Mouse (Mus musculus) kidney, embryonic 15.5 days (tissue): Measurements from ENCODE around the gene Ptpro. TPM values are rescaled to one million over a fixed set of nuclear protein-coding genes. Genes with fewer than 3 reads are reported as not detected.

Experiments used
- ATAC-seq: fragments of 200-750 bp; cut with Nextera tagmentation; replicated peaks from 2 replicates; pipeline ENCODE4 v1.8.0; 2017; ENCODE audit warnings: moderate TSS enrichment; ENCODE audit not compliant: low FRiP score
- H3K27ac ChIP-seq: fragments of 300-500 bp; sonication (generic); 2 replicates; pipeline ENCODE4 v1.5.1; 2015; ENCODE audit warnings: mild to moderate bottlenecking, inconsistent platforms
- H3K27me3 ChIP-seq: fragments of 300-500 bp; sonication (generic); 2 replicates; pipeline ENCODE4 v1.6.1; 2015; ENCODE audit warnings: inconsistent platforms
- H3K36me3 ChIP-seq: fragments of 300-500 bp; sonication (generic); 2 replicates; pipeline ENCODE4 v1.6.1; 2015; ENCODE audit warnings: inconsistent platforms
- H3K4me1 ChIP-seq: fragments of 300-500 bp; sonication (generic); 2 replicates; pipeline ENCODE4 v1.6.1; 2015; ENCODE audit warnings: inconsistent platforms
- H3K4me2 ChIP-seq: fragments of 300-500 bp; sonication (generic); 2 replicates; pipeline ENCODE4 v1.6.1; 2015; ENCODE audit warnings: moderate library complexity, mild to moderate bottlenecking, inconsistent platforms
- H3K4me3 ChIP-seq: fragments of 300-500 bp; sonication (generic); replicated peaks from 2 replicates; pipeline ENCODE4 v1.5.1; 2015; ENCODE audit warnings: mild to moderate bottlenecking, inconsistent platforms
- H3K9ac ChIP-seq: fragments of 300-500 bp; sonication (generic); 2 replicates; pipeline ENCODE4 v1.6.1; 2015; ENCODE audit warnings: mild to moderate bottlenecking, inconsistent platforms
- H3K9me3 ChIP-seq: fragments of 300-500 bp; sonication (generic); replicated peaks from 2 replicates; pipeline ENCODE4 v1.6.1; 2016; ENCODE audit warnings: inconsistent platforms
- WGBS: fragments of 180-500 bp; shearing (Covaris S2); methylation state at CpG from one replicate; pipeline ENCODE4 v1.1.7; 2015; ENCODE audit warnings: mixed read lengths; 5-methylcytosine and 5-hydroxymethylcytosine counted together
- polyA plus RNA-seq: library from polyadenylated mRNA; unstranded; fragments of >200 nt; fragmentation: Nextera tagmentation; extraction: Ambion mirVana; gene quantifications from 2 replicates; pipeline ENCODE4 v1.2.1, GENCODE M21; 2015

The Ptpro gene
- 14.9 and 15.9 TPM in 2 replicates for polyA plus RNA-seq

- H3K36me3 ChIP-seq, result no peaks in the 10 kb centered on the region
- ATAC-seq, result peak; percentile 80
- peak within 1 kb of the TSS; percentile 6; the same call in 1 of the 2 replicates for H3K9ac ChIP-seq
- peak within 1 kb of the TSS; percentile 48 for H3K4me3 ChIP-seq
- H3K4me2 ChIP-seq, result peak within 1 kb of the TSS; percentile 82
- H3K27me3 ChIP-seq, result peaks cover 30% of the 10 kb centered on the region
- no peaks in the 10 kb centered on the region for H3K9me3 ChIP-seq
- H3K4me1 ChIP-seq, result peaks cover 12% of the 10 kb centered on the region
- no peak within 1 kb of the TSS for H3K27ac ChIP-seq
- WGBS, result under 1% methylated on average over 53 of the region's 53 CpGs
Observed at GRCm38 (mm10) chr6:137252194-137252886, at the start of gene Ptpro. Ptpro (plus strand) TSS chr6:137252319.

GRCm38 (mm10) chr6:137202661-137203060 lies 49.5 kb upstream of the Ptpro start:
- H3K27ac ChIP-seq, result no peak overlapping the region
- no peaks in the 10 kb centered on the region for H3K27me3 ChIP-seq
- no peak overlapping the region for H3K4me3 ChIP-seq
- H3K4me2 ChIP-seq, result no peak overlapping the region
- H3K4me1 ChIP-seq, result 0 out of 2 replicates have a peak, but pooled peaks cover 3% of the 10 kb centered on the region
- H3K9me3 ChIP-seq, result no peaks in the 10 kb centered on the region
- WGBS, result 87% methylated on average over 4 of the region's 4 CpGs
- no peak overlapping the region for H3K9ac ChIP-seq
- no peaks in the 10 kb centered on the region for H3K36me3 ChIP-seq
- no peak for ATAC-seq

GRCm38 (mm10) chr6:137205662-137206400 lies 46.3 kb upstream of the Ptpro start:
- 62% methylated on average over 11 of the region's 11 CpGs for WGBS
- no peak overlapping the region for H3K9ac ChIP-seq
- no peak overlapping the region for H3K4me2 ChIP-seq
- no peak for ATAC-seq
- H3K4me1 ChIP-seq, result 0 out of 2 replicates have a peak, but pooled peaks cover 3% of the 10 kb centered on the region
- H3K36me3 ChIP-seq, result no peaks in the 10 kb centered on the region
- H3K9me3 ChIP-seq, result no peaks in the 10 kb centered on the region
- H3K27ac ChIP-seq, result no peak overlapping the region
- no peak overlapping the region for H3K4me3 ChIP-seq
- no peaks in the 10 kb centered on the region for H3K27me3 ChIP-seq

- Histone ChIP-seq H3K36me3 (no peaks in the 10 kb centered on the region), H3K4me2 (no peak overlapping the region), H3K4me3 (no peak overlapping the region), H3K9me3 (no peaks in the 10 kb centered on the region), H3K27me3 (no peaks in the 10 kb centered on the region), H3K9ac (no peak overlapping the region), H3K27ac (no peak overlapping the region), H3K4me1 (0 out of 2 replicates have a peak, but pooled peaks cover 3% of the 10 kb centered on the region)
- no peak for ATAC-seq
- WGBS, result 39% methylated on average over 6 of the region's 6 CpGs
Observed at GRCm38 (mm10) chr6:137207126-137207525, 45.0 kb upstream of the Ptpro start.

DNA sequence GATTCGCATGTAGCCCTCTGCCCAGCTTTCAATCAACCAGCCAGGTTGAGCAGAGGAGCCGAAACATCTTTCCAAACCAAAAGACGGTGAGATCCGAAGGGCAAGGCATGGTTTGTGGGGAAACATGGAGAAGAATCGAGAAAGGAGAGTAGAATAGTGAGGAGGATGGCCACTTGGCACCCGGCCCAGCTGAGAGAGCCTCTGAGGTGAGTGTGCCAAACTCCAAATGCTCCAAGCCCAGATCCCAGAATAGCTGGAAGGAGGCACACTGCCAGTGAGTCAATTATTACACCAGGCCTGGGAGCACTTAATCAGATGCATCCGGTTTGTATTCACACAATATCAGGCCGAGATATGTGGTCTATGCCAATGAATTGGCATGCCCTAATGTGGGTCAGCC lies 42.1 kb upstream of the Ptpro start:
- WGBS, result 86% methylated on average over 8 of the region's 8 CpGs
- H3K27ac ChIP-seq, result no peak overlapping the region
- H3K4me2 ChIP-seq, result no peak overlapping the region
- H3K36me3 ChIP-seq, result no peaks in the 10 kb centered on the region
- H3K9ac ChIP-seq, result no peak overlapping the region
- no peaks in the 10 kb centered on the region for H3K27me3 ChIP-seq
- H3K9me3 ChIP-seq, result no peaks in the 10 kb centered on the region
- no peaks in the 10 kb centered on the region for H3K4me1 ChIP-seq
- H3K4me3 ChIP-seq, result no peak overlapping the region
- no peak for ATAC-seq

DNA sequence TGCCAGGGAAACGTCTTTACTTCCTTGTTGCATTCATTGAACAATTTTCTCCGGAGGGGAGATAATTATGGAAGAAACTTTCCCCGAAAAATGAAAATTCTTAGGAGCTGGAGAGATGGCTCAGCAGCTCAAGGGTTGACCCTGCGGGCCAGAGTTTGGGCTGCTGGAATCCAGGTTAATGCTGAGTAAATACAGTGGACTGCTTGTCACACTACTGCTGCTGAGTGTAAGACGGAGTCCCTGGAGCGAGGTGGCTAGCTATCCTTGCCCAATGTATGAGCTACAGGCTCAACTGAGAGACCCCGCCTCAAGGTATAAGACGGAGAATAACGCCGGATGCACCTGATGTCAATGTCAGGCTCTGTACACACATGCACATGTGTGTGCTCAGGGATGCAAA lies 41.1 kb upstream of the Ptpro start:
- Histone ChIP-seq H3K9me3 (no peaks in the 10 kb centered on the region), H3K4me2 (no peak overlapping the region), H3K36me3 (no peaks in the 10 kb centered on the region), H3K4me3 (no peak overlapping the region), H3K27me3 (no peaks in the 10 kb centered on the region), H3K9ac (no peak overlapping the region), H3K4me1 (no peaks in the 10 kb centered on the region), H3K27ac (no peak overlapping the region)
- 93% methylated on average over 10 of the region's 10 CpGs for WGBS
- no peak for ATAC-seq

DNA sequence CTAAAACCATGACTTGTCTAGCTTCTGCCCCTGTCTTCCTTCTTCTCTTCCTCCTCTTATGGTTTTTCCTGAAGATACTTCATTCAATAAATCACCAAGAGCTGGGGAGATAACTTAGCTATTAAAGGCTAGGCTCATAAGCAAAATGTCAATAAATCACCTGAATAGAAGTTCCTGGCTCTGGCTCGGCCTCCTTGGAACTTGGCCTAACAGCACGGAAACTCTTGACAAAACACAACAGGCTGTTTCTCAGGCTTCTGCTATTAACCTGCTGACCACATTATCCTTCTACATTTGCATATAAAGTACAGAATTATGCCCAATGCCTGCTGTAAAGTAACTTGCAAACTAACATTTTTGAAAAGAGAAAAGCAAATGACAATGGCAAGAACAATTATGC lies 40.7 kb upstream of the Ptpro start:
- WGBS, result 39% methylated on average over 2 of the region's 2 CpGs
- no peak overlapping the region for H3K9ac ChIP-seq

DNA sequence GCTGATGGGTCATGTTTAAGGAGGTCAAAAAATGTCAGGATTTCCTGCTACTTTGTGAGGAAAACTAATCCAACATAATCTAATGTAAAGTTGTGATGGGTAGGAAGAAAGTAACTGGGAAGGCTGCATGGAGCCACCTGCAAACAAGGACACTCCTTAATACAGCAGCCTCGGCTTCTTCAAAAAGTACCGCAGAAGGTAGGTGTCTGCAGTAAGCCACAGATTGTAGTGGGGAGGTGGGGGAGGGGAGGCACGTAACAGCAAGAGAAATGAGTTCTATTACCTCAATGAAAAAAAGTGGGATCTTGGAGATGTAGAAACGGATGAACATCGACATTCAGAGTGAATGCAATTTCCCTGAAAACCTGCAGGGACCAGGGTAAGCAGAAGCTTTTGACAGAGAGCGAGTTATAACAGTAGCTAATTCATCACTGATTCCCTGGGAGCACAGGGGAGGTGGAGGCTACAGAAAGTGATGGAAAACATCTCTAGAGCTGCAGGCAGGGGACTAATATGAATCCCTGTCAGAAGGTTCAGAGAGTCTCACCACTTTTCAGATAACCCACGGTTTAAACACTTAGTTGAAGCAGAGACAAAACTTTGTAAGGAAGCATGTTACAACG lies 34.2 kb upstream of the Ptpro start:
- H3K27me3 ChIP-seq, result no peaks in the 10 kb centered on the region
- H3K4me1 ChIP-seq, result no peaks in the 10 kb centered on the region
- no peaks in the 10 kb centered on the region for H3K9me3 ChIP-seq
- ATAC-seq, result no peak
- H3K9ac ChIP-seq, result no peak overlapping the region
- no peak overlapping the region for H3K4me3 ChIP-seq
- WGBS, result 77% methylated on average over 8 of the region's 8 CpGs
- no peak overlapping the region for H3K27ac ChIP-seq
- no peaks in the 10 kb centered on the region for H3K36me3 ChIP-seq
- H3K4me2 ChIP-seq, result no peak overlapping the region

More for the DNA sequence above, 40.7 kb upstream of the Ptpro start:
- no peak overlapping the region for H3K4me2 ChIP-seq
- ATAC-seq, result no peak
- H3K4me3 ChIP-seq, result no peak overlapping the region
- H3K27ac ChIP-seq, result no peak overlapping the region
- no peaks in the 10 kb centered on the region for H3K36me3 ChIP-seq
- H3K9me3 ChIP-seq, result no peaks in the 10 kb centered on the region
- no peaks in the 10 kb centered on the region for H3K27me3 ChIP-seq
- no peaks in the 10 kb centered on the region for H3K4me1 ChIP-seq

- Histone ChIP-seq H3K27me3 (peaks cover 30% of the 10 kb centered on the region), H3K9ac (peak overlapping the region; percentile 6; the same call in 1 of the 2 replicates), H3K4me1 (peaks cover 12% of the 10 kb centered on the region), H3K4me2 (peak overlapping the region; percentile 82), H3K36me3 (no peaks in the 10 kb centered on the region), H3K4me3 (peak overlapping the region; percentile 48), H3K9me3 (no peaks in the 10 kb centered on the region), H3K27ac (no peak overlapping the region)
- under 1% methylated on average over 15 of the region's 15 CpGs for WGBS
- ATAC-seq, result no peak
Observed at GRCm38 (mm10) chr6:137252887-137253242, 746 bp downstream of the Ptpro start.

DNA sequence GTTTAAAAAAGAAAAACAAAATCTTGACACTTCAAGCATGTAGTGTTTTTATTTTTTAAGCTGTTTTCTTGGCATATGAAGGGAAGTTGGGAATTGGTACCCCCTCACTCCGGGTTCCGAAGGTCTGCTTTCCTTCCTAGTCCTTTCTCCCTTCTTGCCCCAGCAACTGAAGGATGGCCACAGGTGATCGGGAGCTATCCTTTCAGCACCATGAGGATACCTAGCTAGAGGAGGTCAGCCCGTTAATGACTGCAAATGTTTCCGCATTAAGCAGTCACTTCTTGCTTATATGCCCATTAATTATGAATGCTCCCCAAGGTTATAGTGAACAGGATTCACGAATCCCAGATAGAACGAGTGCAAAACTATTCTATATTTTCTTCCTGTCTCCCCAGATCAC lies 1.3 kb downstream of the Ptpro start:
- no peak for ATAC-seq
- Histone ChIP-seq H3K9ac (no peak overlapping the region), H3K36me3 (no peaks in the 10 kb centered on the region), H3K4me2 (peak overlapping the region; percentile 82; the same call in 1 of the 2 replicates), H3K9me3 (no peaks in the 10 kb centered on the region), H3K4me3 (peak overlapping the region; percentile 48), H3K4me1 (peaks cover 12% of the 10 kb centered on the region), H3K27me3 (peaks cover 30% of the 10 kb centered on the region), H3K27ac (no peak overlapping the region)
- 8% methylated on average over 7 of the region's 7 CpGs for WGBS

DNA sequence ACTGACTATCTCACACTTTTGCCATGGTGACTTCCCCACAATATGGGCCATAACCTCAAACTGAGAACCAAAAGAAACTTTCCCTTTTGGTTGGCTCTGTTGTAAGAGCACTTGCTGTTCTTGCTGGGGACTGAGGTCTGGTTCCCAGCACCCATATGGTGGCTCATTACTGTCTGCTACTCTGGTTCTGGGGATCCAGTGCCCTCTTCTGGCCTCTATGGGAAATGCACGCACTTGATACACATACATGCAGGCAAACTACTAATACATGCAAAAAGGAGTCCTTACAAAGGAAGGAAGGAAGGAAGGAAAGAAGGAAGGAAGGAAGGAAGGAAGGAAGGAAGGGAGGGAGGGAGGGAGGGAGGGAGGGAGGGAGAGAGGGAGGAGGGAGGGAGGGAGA lies 8.9 kb downstream of the Ptpro start:
- H3K4me3 ChIP-seq, result no peak overlapping the region
- H3K9ac ChIP-seq, result no peak overlapping the region
- H3K27me3 ChIP-seq, result no peaks in the 10 kb centered on the region
- H3K36me3 ChIP-seq, result no peaks in the 10 kb centered on the region
- 100% methylated on average over 1 of the region's 1 CpGs for WGBS
- no peaks in the 10 kb centered on the region for H3K4me1 ChIP-seq
- ATAC-seq, result no peak
- no peak overlapping the region for H3K4me2 ChIP-seq
- H3K9me3 ChIP-seq, result peaks cover 3% of the 10 kb centered on the region; the same call in 1 of the 2 replicates
- H3K27ac ChIP-seq, result no peak overlapping the region

DNA sequence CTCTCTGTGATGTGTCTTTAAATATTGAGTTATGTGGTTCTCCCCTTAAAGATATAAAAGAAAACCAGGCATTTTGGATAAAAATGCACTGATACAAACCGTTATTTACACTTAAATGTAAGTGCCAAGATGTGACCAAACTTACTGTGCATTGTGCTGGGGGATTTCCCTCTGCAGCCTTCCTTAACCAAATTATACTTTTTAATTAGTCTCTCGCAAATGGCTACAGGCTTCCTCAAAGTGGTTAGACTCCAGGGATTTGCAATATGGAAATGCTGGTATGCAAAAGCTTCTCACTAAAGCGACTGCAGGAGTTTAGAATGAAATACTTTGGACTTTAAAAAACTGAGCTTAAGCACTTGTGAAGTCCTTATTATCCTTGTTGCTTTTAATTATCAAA lies 10.0 kb downstream of the Ptpro start:
- Histone ChIP-seq H3K4me2 (no peak overlapping the region), H3K9me3 (peaks cover 3% of the 10 kb centered on the region; the same call in 1 of the 2 replicates), H3K27me3 (no peaks in the 10 kb centered on the region), H3K36me3 (no peaks in the 10 kb centered on the region), H3K4me1 (no peaks in the 10 kb centered on the region), H3K4me3 (no peak overlapping the region), H3K9ac (no peak overlapping the region), H3K27ac (no peak overlapping the region)
- no peak for ATAC-seq
- WGBS, result 65% methylated on average over 3 of the region's 3 CpGs
